Mouse (Mus musculus) C2C12 (cell line): ENCODE results near the gene Tor3a.

Experiments used
- CTCF ChIP-seq: IDR thresholded peaks from one replicate; pipeline ENCODE4 v1.5.1; 2011; ENCODE audit not compliant: control insufficient read depth, insufficient read depth, insufficient read length
- MAX ChIP-seq: IDR thresholded peaks from one replicate; pipeline ENCODE4 v1.6.1; 2011; ENCODE audit warnings: mild to moderate bottlenecking, control low read depth
- USF1 ChIP-seq: IDR thresholded peaks from one replicate; pipeline ENCODE4 v1.6.1; 2011; ENCODE audit warnings: low read depth, mild to moderate bottlenecking, control low read depth, moderate library complexity

- TF ChIP-seq CTCF (no peak), USF1 (no peak), MAX (no peak)
Measured at GRCm38 (mm10) chr1:156657523-156657922, 16.6 kb downstream of the Tor3a start.
